Mouse (Mus musculus) spleen, postnatal 10 days (tissue): ENCODE measurements around the gene Zfp444.
"Not testable (repeated sequence)": the region's sequence is repeated elsewhere in the genome, so short reads cannot be mapped to it uniquely, and the experiment has no call there.

Source experiments
- DNase-seq, 2 experiments: peaks; one replicate each; pipeline ENCODE4 v3.0.0; 2021 to 2022; ENCODE audit warnings: low spot score in 2 of 2

Gene Zfp444

DNA sequence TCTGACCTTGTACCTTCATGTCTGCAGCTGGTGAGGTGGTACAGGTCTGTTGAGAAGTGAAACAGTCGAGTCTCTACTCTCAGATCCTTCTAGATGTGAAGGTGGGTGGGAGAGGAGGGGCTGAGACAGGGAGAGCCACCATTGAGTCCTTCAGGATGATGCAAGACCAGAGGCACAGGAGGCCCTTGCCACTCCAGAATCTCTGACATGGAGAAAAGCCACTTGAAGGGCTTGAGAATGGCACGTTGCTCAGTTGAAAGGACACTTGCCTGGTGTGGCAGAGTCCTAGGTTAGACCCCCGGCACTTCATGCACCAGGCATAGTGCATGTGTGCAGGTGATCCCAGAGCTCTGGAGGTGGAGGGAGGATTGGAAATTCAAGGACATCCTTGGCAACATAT, 10.5 kb upstream of the Zfp444 start:
- no peak for DNase-seq

DNA sequence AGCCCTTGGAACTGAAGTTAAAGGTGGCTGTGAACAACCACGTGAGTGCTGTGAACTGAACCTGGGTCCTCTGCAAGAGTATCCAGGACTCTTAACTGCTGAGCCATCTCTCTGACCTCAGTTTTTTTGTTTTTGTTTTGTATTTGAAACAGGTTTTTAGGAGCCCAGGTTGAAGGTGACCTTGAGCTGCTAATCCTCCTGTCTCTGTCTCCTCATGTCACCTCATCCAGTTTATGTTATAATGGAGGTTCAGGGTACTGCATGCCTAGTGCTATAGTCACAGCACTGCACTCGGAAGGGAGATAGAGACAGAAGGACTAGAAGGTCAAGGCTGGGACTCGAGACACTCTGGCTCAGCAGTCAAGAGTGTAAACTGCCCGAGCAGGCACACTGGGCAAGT, 9.9 kb upstream of the Zfp444 start:
- no peak for DNase-seq

DNA sequence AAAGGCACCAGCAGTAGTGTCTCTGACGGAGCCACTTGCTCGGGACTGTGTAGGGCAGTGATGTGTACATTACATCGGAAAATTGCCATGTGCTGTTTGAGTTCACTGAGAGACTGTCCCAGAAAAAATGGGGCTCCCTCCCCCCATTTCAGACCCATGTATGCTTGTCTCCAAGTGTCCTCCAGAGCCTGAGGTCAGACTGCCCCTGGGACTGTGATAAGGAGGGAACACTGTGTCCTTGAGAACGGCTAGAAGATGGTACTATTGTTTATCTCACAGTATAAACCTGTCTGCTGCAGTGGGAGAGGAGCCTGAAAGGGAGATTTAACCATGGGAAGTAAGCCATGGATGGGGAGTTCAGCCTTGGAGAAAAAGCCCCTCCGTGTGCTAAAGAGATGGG, 7.4 kb upstream of the Zfp444 start:
- DNase-seq = no peak

DNA sequence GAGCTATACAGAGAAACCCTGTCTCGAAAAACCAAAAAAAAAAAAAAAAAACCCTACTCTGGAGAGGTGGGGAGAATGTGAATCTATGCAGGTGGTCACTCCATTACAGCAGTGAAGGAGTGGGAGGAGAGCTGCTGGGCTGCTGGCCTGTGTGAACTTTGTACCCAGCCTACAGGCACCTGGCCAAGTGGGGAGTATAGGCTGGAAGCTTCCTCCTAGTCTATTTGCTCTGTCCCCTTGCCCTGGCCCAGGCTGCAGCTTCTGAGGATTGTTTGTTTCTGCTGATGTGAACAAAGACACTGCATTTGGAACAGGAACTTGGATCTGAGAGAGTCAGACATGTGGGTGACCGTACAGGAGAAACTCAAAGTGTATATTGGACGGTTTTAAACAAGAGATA, 2.6 kb upstream of the Zfp444 start:
- no peak for DNase-seq

DNA sequence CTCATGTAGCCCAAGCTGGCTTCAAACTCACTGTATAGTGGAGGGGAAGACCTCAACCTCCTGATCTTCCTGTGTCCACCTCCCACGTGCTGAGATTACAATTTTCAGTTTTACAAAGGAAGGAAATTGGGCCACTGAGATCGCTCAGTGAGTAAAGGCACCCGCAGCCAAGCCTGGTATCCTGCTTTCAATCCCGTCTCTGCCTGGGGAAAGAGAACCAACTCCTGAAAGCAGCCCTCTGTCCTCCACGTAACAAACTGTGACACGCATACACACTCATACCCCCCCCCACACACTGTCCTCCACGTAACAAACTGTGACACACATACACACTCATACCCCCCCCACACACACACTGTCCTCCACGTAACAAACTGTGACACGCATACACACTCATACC, 1.6 kb upstream of the Zfp444 start:
- no peak for DNase-seq

DNA sequence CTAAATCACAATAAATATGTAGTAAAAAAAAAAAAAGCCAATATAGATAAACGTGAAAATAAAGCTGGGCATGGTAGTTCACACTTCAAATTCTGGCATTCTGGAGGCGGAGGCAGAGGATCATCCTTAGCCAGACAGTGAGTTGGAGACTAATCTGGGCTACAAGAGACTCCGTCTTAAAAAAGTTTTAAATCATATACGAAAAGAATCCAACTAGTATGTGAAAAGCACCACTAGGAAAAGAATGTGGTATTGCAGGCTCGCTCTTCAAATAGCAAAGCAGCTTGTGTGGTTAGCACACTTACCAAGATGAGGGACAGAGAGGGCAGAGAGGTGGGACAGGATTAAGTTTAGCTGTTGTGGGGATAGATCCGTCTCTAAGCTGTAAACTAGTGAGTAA, 1.2 kb upstream of the Zfp444 start:
- no peak for DNase-seq

DNA sequence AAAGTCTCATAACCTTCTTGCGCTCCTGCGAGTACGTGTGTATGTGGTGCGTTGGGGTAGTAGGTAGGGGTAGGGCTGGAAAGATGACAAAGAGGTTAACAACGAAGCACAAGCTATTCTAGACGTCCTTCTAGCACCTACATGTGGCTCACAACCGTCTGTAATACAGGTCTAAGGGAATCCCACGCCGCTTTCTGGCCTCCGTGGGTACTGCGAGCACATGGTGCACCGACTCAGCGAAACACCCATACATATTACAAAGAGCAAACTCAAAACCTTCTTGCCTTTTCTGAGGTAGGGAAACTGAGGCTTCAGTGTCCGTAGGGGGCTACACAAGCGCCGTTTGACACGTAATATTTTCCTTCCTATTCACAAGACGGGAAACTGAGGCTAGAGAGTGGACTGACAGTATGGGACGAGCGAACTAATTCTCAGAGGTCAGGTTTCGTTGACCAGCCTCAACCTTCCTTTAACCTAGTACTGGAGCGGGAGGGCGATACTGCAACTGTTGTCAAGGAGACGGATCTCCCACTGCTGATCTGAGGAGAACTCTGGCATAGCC, 501 bp upstream of the Zfp444 start:
- DNase-seq = peak; percentile 53 to 82

DNA sequence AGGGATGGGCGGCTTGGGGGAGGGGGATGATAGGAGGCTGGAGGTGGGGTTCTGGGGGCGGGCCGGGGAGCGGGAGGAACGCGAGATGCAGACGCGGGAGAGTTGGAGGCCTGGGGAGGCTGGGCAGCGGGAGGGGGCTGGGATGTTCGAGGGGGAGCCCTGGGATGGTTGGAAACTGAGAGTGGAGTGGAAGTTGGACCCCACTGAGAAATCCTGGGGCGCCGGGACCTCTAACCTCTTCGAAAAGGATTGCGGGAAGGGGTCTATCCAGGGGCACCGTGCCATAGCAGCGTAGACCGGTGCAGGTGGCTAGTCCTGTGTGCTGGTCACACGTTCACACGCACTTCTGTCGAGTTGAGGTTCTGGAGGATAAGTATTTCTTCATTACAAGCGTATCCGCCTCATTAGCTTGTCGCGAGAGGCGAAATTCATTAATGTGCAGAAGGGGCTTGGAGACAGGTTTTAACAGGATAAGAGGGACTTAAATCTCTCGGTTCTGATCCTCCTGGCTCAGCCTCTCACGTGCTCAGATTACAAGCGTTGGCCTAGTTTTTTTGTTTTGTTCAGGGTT, 733 bp downstream of the Zfp444 start:
- no peak for DNase-seq

DNA sequence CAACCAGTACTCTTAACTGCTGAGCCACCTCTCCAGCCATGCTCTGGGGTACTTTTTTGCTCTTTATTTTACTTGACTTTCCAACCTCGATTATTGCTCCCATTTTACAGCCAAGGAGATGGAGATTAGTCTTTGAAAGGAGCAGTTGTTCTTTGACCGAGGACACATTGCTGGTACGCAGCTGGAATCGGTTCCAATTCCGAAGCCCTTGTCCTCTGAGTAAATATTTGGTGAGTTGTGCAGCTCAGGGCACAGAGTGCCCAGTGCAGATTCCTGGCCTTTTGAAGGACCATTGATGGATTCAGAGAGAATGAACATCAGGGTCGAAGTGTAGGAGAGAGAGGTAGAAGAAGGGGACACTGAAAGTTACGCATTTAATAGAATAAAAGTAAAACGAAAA, 1.8 kb downstream of the Zfp444 start:
- no peak for DNase-seq

DNA sequence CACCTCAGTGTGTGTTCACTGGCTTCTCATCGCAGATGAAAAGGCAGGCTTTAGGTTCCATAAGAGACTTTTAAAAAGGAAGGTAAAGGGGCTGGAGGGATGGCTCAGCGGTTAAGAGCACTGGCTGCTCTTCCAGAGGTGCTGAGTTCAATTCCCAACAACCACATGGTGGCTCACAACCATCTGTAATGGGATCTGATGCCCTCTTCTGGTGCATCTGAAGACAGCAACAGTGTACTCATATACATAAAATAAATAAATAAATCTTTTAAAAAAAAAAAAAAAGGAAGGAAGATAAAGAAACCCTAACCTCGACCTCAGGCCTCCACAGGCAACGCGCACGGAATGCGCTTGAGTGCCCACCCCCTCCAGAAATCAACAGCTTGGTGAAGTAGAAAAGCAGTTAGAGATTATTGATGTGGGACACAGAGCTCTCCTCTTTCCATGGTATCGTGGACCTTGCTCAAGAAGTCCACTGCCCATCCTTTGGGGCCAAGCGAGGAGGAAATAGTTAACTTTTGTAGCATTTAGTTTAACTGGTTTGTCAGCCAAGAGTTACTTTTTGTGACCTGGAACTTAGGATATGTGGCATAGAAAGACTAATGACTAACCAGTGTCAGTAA, 2.5 kb downstream of the Zfp444 start:
- DNase-seq = not testable (repeated sequence)

DNA sequence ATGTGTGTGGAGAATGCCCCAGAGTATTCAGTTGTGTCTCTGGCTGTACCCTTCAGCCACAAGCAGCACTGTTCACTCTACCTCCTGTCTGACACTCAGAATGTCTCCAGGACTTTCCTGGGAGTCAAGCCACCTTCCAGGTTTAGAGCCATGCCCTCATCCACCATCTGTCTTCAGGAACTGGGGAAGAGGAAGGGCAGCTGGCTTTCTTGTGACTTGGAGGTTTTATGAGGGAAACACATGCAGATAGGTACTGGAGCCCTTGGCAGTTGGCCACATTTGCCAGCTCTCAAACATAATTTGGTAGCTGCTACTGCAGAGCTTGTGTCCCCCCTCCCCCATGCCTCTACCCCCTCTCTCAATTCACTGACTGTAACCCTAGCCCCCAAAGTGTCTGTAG, 7.0 kb downstream of the Zfp444 start:
- no peak for DNase-seq

DNA sequence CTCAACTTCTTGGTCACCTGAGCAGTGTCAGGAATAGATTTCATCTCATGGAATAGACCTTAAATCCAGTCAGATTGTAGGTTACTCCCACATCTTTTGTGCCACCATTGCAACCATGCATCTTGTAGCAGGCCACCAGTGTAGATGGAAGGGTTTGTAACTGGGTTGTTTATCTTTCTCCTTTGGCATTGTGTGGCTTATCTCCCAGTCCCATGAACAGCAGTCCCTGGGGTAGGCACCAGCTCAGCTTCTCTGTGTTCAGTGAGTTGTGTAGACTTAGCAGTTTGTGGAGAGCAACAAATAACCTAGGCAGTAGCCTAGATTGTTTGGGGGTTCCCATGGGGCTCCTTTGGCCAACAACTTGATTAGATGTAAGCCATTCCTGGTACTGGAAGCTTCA, 10.9 kb downstream of the Zfp444 start:
- no peak for DNase-seq

DNA sequence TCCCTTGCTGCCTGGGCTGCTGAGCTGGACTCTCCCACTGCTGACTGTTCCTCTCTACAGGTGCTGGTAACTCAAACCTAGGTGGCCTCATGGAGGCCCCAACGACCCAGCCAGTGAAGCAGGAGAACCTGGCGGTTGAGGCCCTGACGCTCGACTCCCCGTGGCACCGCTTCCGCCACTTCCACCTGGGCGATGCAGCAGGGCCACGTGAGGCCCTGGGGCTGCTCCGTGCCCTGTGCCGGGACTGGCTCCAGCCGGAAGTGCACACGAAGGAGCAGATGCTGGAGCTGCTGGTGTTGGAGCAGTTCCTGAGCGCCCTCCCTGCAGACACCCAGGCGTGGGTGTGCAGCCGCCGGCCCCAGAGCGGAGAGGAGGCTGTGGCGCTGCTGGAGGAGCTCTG, 11.8 kb downstream of the Zfp444 start:
- no peak for DNase-seq

DNA sequence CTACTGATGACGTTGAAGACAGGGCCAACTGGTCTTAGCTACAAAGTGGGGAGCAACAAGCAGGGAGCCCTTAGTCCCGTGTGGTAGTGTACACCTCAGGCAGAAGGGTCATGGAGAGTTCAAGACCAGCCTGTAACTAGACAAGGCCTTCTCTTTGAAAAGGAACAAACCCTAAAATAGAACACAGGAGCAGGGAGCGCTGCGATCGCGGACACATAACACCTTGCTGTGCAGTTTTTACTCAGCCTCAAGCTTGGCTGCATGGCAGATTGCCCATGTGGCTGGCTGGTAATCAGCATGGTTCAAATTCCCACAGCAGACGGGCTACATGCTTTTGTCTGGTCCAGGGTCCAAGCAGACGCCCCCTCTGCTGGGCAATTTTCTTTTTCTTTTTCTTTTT, 12.5 kb downstream of the Zfp444 start:
- DNase-seq = no peak

DNA sequence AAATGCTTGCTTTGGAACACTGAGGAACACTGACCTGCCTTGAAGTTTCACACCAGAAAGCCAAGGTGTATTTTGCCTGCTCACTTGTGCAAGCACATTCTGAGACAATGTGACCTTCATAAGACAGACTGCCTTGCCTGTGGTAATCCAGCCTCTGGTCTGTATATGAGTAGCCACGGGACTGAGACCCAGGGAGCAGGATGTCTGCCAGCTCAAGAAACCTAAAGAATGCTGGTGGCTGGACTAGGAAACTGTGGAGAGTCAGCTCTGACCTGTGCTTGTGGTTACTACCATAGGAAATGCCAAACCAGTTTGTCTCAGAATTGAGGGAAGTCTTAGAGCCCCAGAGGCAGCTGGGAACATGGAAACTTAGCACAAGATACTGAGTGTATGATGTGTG, 13.4 kb downstream of the Zfp444 start:
- no peak for DNase-seq

DNA sequence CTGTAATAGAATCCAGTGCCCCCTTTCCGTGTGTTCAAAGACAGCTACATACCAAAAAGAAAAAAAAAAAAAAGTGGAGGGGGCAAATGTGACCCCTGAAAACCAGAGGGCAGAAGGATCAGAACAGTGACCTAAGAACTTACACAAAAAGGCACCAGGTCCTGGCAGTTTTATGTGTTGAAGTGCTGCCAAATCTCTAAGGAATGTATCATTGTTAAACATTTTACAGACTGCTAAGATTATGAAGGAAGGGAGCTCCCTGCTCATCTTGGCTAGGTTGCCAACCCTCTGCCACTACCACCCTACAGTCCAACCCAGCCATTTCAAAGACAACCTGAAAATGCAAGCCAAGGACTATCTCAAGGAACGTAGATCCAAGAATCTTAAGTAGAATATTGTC, 14.2 kb downstream of the Zfp444 start:
- DNase-seq = no peak

DNA sequence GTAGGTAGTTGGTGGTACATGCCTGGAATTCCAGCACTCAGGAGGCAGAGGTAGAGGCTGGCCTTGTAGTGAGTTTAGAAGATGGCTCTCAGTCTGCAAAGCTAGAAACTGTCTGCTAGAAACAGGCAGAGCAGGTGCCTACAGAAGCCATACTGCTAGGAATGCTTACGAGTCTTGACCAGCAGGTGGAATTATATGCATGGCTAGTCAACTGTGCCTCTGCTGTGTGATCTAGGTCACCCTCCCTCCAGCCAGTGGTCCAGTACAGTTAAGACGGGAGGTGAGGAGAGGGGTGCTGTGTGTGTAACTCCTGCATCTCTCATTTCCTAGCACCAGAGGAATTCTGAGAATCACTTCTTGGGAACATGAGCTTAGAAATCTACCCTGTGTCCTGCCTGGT, 14.7 kb downstream of the Zfp444 start:
- DNase-seq = no peak

DNA sequence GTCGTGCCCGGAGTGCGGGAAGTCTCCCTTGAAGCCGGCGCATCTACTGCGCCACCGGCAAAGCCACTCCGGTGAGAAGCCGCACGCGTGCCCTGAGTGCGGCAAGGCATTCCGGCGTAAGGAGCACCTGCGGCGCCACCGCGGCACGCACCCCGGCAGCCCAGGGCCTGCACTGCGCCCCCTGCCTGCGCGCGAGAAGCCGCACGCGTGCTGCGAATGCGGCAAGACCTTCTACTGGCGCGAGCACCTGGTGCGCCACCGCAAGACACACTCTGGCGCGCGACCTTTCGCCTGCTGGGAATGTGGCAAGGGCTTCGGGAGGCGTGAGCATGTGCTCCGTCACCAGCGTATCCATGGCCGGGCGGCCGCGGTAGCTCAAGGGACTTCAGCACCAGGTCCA, 17.5 kb downstream of the Zfp444 start:
- no peak for DNase-seq

DNA sequence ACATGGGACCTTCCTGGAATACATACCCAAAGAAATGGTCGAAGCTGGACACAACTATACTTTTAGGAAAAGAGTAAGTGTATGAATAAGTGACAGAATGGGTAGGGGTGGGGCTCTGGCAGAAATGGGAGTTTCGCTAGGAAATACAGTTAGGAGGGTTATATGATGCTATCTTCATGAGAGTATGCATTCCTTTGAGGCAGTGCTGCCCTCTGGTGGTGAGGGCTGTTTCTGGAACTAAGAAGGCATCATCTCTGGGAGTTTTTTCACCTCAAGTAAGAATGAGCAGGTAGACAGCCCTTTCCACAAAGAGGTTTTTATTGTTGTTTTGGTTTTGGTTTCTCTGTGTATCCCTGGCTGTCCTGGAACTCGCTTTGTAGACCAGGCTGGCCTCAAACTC, 19.4 kb downstream of the Zfp444 start:
- DNase-seq = peak; percentile 65 to 87

DNA sequence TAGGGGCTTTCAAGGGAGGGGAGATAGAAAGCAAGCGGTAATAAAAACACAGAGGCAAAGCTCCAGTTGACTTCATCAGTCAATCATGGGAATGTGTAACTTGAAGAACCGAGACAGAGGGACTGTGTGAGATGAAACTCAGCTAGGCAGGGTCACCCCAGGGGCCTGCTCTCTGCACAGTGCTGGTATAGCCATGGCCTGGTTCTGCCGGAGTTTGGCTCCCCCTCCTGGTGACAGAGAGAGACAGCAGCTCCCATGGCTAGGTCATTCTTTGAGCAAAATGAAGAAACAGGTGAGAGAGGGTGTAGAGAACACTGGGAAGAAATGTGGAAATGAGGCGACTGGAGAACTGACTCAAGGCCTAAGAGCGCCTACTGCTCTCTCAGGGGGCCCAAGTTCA, 22.1 kb downstream of the Zfp444 start:
- peak; percentile 28 to 72 for DNase-seq

DNA sequence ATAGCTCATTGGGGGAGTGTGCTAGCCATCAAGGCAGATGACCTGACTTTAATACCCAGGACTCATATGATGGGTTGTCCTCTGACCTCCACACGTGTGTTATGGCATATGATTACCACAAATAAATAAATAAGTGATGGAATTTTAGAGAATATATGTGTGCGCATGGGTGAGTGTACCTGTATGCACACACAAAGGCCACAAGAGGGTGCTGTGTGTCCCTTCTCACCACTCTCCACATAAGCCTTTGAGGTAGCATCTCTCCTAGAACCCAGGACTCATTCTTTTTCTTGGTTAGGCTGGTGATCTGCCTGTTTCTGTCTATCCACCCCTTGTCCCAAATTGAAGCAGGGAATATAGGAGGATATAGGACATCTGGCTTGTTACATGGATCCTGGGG, 23.8 kb downstream of the Zfp444 start:
- DNase-seq = no peak

DNA sequence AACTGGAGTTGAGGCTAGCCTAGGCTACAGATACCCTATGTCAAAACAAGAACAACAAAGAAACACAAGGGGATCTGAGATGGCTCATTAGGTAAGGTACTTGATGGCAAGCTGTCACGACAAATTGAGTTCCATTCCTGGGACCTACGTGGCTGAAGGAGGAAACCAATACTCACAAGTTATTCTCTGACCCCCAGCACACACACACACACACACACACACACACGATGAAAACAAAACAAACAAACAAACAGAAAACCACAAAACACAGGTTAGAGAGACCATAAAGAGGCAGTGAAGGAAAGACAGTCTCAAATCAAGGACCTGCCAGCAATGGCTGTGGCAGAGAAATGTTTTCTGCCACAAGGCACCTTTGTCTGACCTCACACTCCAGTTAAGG, 24.8 kb downstream of the Zfp444 start, which contains the start of gene Galp:
Gene Galp, plus strand, starts transcription at position 301 of the 400 bp plus-strand sequence.
- no peak for DNase-seq

DNA sequence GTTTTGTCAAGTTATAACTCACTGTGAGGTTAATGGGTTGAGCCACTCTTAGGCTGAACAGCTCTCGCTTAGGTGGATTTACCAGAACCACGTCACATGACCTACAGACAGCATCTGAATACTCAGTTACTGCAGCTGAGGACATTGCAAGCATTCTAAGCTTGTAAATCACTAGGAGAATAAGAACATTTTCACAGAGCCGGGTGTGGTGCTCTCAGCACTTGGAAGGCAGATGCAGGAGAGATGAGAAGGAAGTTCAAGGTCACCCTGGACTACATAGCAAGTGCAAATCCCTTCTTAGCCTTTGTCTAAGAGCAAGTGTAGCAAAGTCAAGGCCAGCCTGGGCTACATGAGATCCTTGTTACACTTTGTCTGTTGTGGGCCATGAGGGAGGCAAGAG, 32.2 kb downstream of the Zfp444 start:
- no peak for DNase-seq

DNA sequence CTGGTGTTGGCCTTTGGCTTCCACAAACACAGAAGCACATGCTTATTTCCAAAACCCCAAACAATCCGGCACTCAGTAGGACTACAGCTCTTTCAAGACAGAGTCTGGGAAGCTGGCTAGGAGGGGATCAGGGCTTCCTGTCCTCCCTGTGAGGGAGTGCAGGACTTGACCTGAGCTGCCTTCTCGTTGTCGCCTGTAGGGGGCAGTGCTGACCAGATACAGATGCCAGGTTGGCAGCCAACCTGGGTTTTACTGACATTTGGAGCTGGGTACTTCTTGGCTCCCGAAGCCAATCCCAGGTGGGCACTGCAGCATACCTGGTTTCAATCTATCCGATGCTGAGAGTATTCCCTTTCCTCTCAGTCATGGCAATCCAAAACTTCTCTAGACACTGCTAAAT, 41.1 kb downstream of the Zfp444 start:
- DNase-seq = peak in 1 of 2 experiments; percentile 47
